Mouse (Mus musculus): ENCODE results near the gene Olfr780.
"Not testable (repeated sequence)": the region's sequence is repeated elsewhere in the genome, so short reads cannot be mapped to it uniquely, and the experiment has no call there.

The Olfr780 gene

GRCm38 (mm10) chr10:129317817-129318216 is at the start of gene Olfr780:
Gene Olfr780, plus strand, starts transcription at chr10:129318117.
- no peak for DNase-seq

DNA sequence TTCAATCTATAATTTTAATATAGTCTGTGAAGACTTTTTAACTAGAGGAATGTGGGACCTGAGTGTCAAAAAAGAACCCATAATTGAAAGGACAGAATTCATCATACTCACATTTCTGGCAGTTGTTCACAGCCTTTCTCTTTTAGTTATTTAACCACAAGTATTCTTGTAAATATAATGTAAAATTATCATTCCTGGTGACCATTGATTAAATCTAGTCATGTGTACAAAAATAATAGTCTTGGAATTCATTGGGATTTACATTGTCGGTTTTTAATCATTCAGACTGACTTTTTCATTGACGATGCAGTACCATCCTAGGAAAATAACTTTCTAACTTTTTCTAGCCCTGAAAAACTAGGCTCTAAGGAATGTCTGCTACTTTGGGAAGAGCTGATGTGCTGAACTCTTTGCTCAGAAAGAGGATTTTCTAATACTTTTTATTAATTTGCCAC is 46.8 kb upstream of the Olfr780 start, which contains the start of gene Olfr777:
Gene Olfr777, minus strand, starts transcription at position 405 of the 455 bp plus-strand sequence.
- no peak for DNase-seq

GRCm38 (mm10) chr10:129312973-129313372 is 4.9 kb upstream of the Olfr780 start:
- not testable (repeated sequence) for DNase-seq

- DNase-seq = not testable (repeated sequence)
These were observed 4.4 kb upstream of the Olfr780 start for GRCm38 (mm10) chr10:129313521-129313920.

GRCm38 (mm10) chr10:129328554-129328953 is 10.6 kb downstream of the Olfr780 start, which contains the start of gene Olfr781:
Gene Olfr781, plus strand, starts transcription at chr10:129328854.
- DNase-seq = no peak

- no peak for DNase-seq
These were observed 30.6 kb downstream of the Olfr780 start, which contains the start of gene Olfr782 for GRCm38 (mm10) chr10:129348550-129348949. Gene Olfr782, plus strand, starts transcription at chr10:129348850.

DNA sequence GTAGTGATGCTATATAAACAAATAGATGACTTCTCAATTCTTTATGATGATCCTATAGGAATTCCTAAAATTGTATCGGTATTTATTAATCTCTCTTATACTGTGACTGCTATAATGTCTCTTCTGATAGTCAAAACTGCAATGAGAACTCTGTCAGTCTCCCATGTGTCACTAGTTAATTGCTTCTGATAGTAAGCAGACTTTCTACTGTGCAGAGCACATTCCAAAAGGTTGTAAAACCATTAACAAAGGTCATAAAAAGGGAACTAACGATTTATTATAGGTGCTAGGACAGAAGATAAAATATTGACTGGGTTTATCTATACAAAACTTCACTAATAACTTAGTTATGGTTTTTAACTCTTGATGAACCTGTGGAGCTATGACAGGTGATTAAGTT is 34.6 kb downstream of the Olfr780 start:
- DNase-seq = not testable (repeated sequence)

GRCm38 (mm10) chr10:129356496-129356895 is 38.6 kb downstream of the Olfr780 start:
- DNase-seq = not testable (repeated sequence)

- DNase-seq = no peak
These were observed 39.4 kb downstream of the Olfr780 start for GRCm38 (mm10) chr10:129357307-129357706.

Measured in embryo, embryonic 11 days (tissue).